Mouse (Mus musculus): ENCODE results near the gene Pclaf.

GRCm38 (mm10) chr9:65848154-65848553 lies 41.9 kb upstream of the Pclaf start:
- TF ChIP-seq CTCF (IDR thresholded peaks at IDR 0.05; ENCODE audit: borderline replicate concordance, insufficient read depth, low read depth, low read length) = no peak
- no peak for TF ChIP-seq POLR2A (IDR thresholded peaks at IDR 0.05; ENCODE audit: borderline replicate concordance, insufficient read depth, low read length)

All from cerebellum, adult 2 months (tissue).